Mouse (Mus musculus) liver, adult 2 months (tissue): ENCODE measurements around the gene Mindy4. TPM values are rescaled to one million over a fixed set of nuclear protein-coding genes. Genes with fewer than 3 reads are reported as not detected.

Source experiments
- DNase-seq: peaks from one replicate; pipeline ENCODE4 v3.0.0-alpha.2; 2011; ENCODE audit warnings: low read depth, low spot score; ENCODE audit errors: extremely low read depth
- H3K27ac ChIP-seq: fragments of 200-500 bp; replicated peaks from 2 replicates; pipeline ENCODE4 v1.5.1; 2012; ENCODE audit warnings: low read depth, mild to moderate bottlenecking, control low read depth, inconsistent platforms, low read length; ENCODE audit not compliant: insufficient read depth
- H3K27me3 ChIP-seq: fragments of 200-500 bp; 2 replicates; pipeline ENCODE4 v1.6.1; 2012; ENCODE audit warnings: mild to moderate bottlenecking, moderate library complexity, low read length, inconsistent platforms; ENCODE audit not compliant: control insufficient read depth, insufficient read depth
- H3K36me3 ChIP-seq: fragments of 200-500 bp; 2 replicates; pipeline ENCODE4 v1.6.1; 2012; ENCODE audit warnings: low read length, inconsistent platforms; ENCODE audit not compliant: control insufficient read depth, insufficient read depth
- H3K4me1 ChIP-seq: fragments of 200-500 bp; 2 replicates; pipeline ENCODE4 v1.6.1; 2011; ENCODE audit warnings: low read length; ENCODE audit not compliant: control insufficient read depth, insufficient read depth
- H3K4me3 ChIP-seq: fragments of 200-500 bp; 2 replicates; pipeline ENCODE4 v1.5.1; 2011; ENCODE audit warnings: low read depth, mild to moderate bottlenecking, control low read depth, low read length, moderate library complexity; ENCODE audit not compliant: insufficient read depth
- H3K79me2 ChIP-seq: fragments of 200-500 bp; 2 replicates; pipeline ENCODE4 v1.6.1; 2012; ENCODE audit warnings: inconsistent platforms, mild to moderate bottlenecking, low read length, moderate library complexity; ENCODE audit not compliant: control insufficient read depth, insufficient read depth
- H3K9ac ChIP-seq: fragments of 200-500 bp; 2 replicates; pipeline ENCODE4 v1.6.1; 2012; ENCODE audit warnings: low read depth, mild to moderate bottlenecking, control low read depth, inconsistent platforms, low read length
- CTCF ChIP-seq: fragments of 200-500 bp; IDR thresholded peaks from 2 replicates; pipeline ENCODE4 v1.5.1; 2011; ENCODE audit warnings: low read depth, low read length, control low read depth
- POLR2A ChIP-seq: fragments of 200-500 bp; IDR thresholded peaks from 2 replicates; pipeline ENCODE4 v1.6.1; 2011; ENCODE audit warnings: low read length, control low read depth; ENCODE audit not compliant: insufficient read depth; ENCODE audit errors: extremely low read depth
- WGBS: fragments of 180-500 bp; shearing (Covaris S2); methylation state at CpG from one replicate; pipeline ENCODE4 v1.1.7; 2018; 5-methylcytosine and 5-hydroxymethylcytosine counted together
- polyA plus RNA-seq: library from polyadenylated mRNA; depleted of rRNA; stranded (reverse); fragments of >200 nt; gene quantifications from 2 replicates; pipeline ENCODE4 v1.2.3, GENCODE M21; 2012
- total RNA-seq: library from RNA; depleted of rRNA; stranded (reverse); fragments of >200 nt; gene quantifications from 2 replicates; pipeline ENCODE4 v1.2.3, GENCODE M21; 2014

The Mindy4 gene
- total and polyA plus RNA-seq, 2 experiments, result 4.1 to 4.3 TPM

DNA sequence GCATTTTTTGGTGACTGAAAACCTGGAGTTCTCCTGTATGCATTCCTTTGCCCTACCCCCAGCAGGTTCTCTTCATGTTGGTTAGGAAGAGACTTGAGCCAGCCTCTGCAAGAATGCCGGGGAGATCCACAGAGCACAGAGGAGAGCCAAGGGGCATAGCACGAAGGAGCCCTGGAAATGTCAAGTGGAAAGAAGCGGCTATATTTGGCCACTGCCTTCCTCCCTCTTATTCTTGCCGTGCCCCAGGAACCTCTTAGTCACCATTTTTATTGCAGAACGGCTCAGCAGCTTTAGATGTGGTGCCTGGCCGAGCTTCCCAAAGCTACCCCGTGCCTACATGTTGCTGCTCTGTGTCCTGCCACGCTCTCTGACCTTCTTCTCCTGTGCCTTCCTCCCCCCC lies 72.6 kb downstream of the Mindy4 start:
- H3K27ac ChIP-seq, result peak overlapping the region; percentile 29
- no peaks in the 10 kb centered on the region for H3K36me3 ChIP-seq
- TF ChIP-seq POLR2A, result no peak
- TF ChIP-seq CTCF, result no peak
- no peaks in the 10 kb centered on the region for H3K79me2 ChIP-seq
- H3K4me3 ChIP-seq, result no peak overlapping the region
- no peak for DNase-seq
- H3K4me1 ChIP-seq, result peaks cover 17% of the 10 kb centered on the region
- WGBS, result 81% methylated on average over 8 of the region's 8 CpGs
- H3K27me3 ChIP-seq, result no peaks in the 10 kb centered on the region
- H3K9ac ChIP-seq, result no peak overlapping the region

DNA sequence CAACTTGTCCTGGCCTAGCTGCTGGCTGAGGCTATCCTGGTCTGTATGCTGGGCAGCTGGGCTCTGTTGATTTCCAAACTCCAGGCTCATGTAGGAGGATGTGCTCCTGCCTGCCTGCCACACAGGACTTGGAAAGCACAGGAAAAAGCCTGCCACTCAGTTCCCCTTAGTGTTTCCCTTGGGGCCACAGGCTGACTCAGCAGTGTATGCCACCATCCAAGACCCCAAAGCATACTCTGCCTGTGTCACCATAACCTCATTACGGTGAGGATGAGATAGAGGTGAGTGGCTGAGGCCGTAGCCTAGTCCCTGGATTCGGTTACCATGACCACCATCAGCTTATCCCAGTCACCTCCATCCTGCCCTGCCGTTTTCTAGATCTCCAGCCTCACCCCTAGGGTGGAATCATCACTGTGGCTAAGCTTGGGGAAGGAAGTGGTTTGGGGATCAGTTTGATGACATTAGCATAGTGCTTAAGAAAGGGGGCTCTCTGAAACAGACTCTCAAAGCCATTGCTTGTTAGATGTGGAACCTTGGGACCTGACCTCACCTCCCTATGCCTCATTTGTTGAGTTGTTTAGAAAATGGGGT lies 73.6 kb downstream of the Mindy4 start:
- Histone ChIP-seq H3K9ac (no peak overlapping the region), H3K27ac (no peak overlapping the region), H3K79me2 (no peaks in the 10 kb centered on the region), H3K27me3 (no peaks in the 10 kb centered on the region), H3K36me3 (no peaks in the 10 kb centered on the region), H3K4me3 (no peak overlapping the region), H3K4me1 (peaks cover 17% of the 10 kb centered on the region)
- no peak for DNase-seq
- 88% methylated on average over 4 of the region's 4 CpGs for WGBS
- no peak for TF ChIP-seq POLR2A
- TF ChIP-seq CTCF, result no peak

DNA sequence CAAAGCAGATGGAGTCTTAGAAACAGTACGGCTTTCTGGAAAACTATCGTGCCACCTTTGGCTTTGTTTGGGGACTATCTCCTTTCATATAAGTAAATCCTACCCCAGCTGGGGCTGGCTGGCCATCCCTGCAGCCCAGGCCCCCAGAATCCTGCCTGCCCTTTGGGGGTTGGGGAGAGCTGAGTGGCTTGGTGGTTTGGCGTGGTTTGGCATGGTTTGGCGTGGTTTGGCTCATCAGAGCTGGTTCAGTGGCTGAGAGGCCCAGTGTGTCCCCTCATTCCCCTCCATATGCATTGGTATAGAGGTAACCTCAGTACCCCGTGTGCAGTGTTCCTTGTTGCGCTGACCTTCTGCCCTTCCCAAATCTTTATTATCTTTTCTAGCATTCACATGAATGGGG lies 74.9 kb downstream of the Mindy4 start:
- no peak for DNase-seq
- Histone ChIP-seq H3K4me3 (no peak overlapping the region), H3K9ac (no peak overlapping the region), H3K4me1 (peaks cover 17% of the 10 kb centered on the region), H3K36me3 (no peaks in the 10 kb centered on the region), H3K27me3 (no peaks in the 10 kb centered on the region), H3K79me2 (no peaks in the 10 kb centered on the region), H3K27ac (peak overlapping the region; percentile 60)
- WGBS, result 78% methylated on average over 6 of the region's 6 CpGs
- TF ChIP-seq POLR2A, result no peak
- no peak for TF ChIP-seq CTCF

GRCm38 (mm10) chr6:55278520-55278919 lies 75.3 kb downstream of the Mindy4 start:
- Histone ChIP-seq H3K36me3 (no peaks in the 10 kb centered on the region), H3K27ac (peak overlapping the region; percentile 35), H3K9ac (no peak overlapping the region), H3K4me3 (no peak overlapping the region), H3K27me3 (no peaks in the 10 kb centered on the region), H3K79me2 (no peaks in the 10 kb centered on the region), H3K4me1 (peaks cover 17% of the 10 kb centered on the region)
- DNase-seq, result peak; percentile 86
- TF ChIP-seq CTCF, result no peak
- no peak for TF ChIP-seq POLR2A
- WGBS, result 41% methylated on average over 4 of the region's 4 CpGs

GRCm38 (mm10) chr6:55280979-55281378 lies 77.8 kb downstream of the Mindy4 start:
- H3K4me1 ChIP-seq, result peaks cover 17% of the 10 kb centered on the region
- no peaks in the 10 kb centered on the region for H3K79me2 ChIP-seq
- H3K36me3 ChIP-seq, result no peaks in the 10 kb centered on the region
- no peak overlapping the region for H3K4me3 ChIP-seq
- no peak overlapping the region for H3K9ac ChIP-seq
- TF ChIP-seq CTCF (no peak), POLR2A (no peak)
- no peak overlapping the region for H3K27ac ChIP-seq
- WGBS, result 77% methylated on average over 8 of the region's 8 CpGs
- peak; percentile 49 for DNase-seq
- H3K27me3 ChIP-seq, result no peaks in the 10 kb centered on the region

GRCm38 (mm10) chr6:55281687-55282086 lies 78.5 kb downstream of the Mindy4 start:
- TF ChIP-seq CTCF (no peak), POLR2A (no peak)
- no peak for DNase-seq
- no peak overlapping the region for H3K4me3 ChIP-seq
- H3K4me1 ChIP-seq, result peaks cover 16% of the 10 kb centered on the region
- 91% methylated on average over 7 of the region's 7 CpGs for WGBS
- no peaks in the 10 kb centered on the region for H3K79me2 ChIP-seq
- H3K36me3 ChIP-seq, result no peaks in the 10 kb centered on the region
- no peak overlapping the region for H3K9ac ChIP-seq
- no peak overlapping the region for H3K27ac ChIP-seq
- no peaks in the 10 kb centered on the region for H3K27me3 ChIP-seq
